Mouse (Mus musculus): ENCODE results near the gene Usp46.
A peak's percentile ranks its signal among the peaks of the same experiment; 100 is the strongest.

Gene Usp46

GRCm38 (mm10) chr5:74068714-74069321 lies 587 bp upstream of the Usp46 start:
- peak; percentile 99 for DNase-seq

- peak; percentile 93 for DNase-seq
Observed at GRCm38 (mm10) chr5:74067346-74067745, 885 bp downstream of the Usp46 start.

- peak; percentile 92 for DNase-seq
Observed at GRCm38 (mm10) chr5:74066416-74067115, 1.7 kb downstream of the Usp46 start.

GRCm38 (mm10) chr5:74065565-74066275 lies 2.5 kb downstream of the Usp46 start:
- DNase-seq = no peak

- DNase-seq = no peak
Observed at GRCm38 (mm10) chr5:74064844-74065243, 3.4 kb downstream of the Usp46 start.

GRCm38 (mm10) chr5:74063226-74063747 lies 4.9 kb downstream of the Usp46 start:
- DNase-seq = no peak

GRCm38 (mm10) chr5:74062266-74062665 lies 6.0 kb downstream of the Usp46 start:
- no peak for DNase-seq

GRCm38 (mm10) chr5:74061408-74062047 lies 6.7 kb downstream of the Usp46 start:
- no peak for DNase-seq

- DNase-seq = peak; percentile 87
Observed at GRCm38 (mm10) chr5:74052171-74052909, 15.9 kb downstream of the Usp46 start.

GRCm38 (mm10) chr5:74051394-74052170 lies 16.6 kb downstream of the Usp46 start:
- DNase-seq = peak; percentile 94

GRCm38 (mm10) chr5:74050903-74051302 lies 17.3 kb downstream of the Usp46 start:
- DNase-seq = no peak

GRCm38 (mm10) chr5:74048846-74049495 lies 19.3 kb downstream of the Usp46 start:
- peak; percentile 87 for DNase-seq

GRCm38 (mm10) chr5:74044591-74044990 lies 23.6 kb downstream of the Usp46 start:
- no peak for DNase-seq

- peak; percentile 85 for DNase-seq
Observed at GRCm38 (mm10) chr5:74042796-74043340, 25.4 kb downstream of the Usp46 start.

GRCm38 (mm10) chr5:74040541-74040940 lies 27.7 kb downstream of the Usp46 start:
- no peak for DNase-seq

GRCm38 (mm10) chr5:74035454-74035853 lies 32.8 kb downstream of the Usp46 start:
- no peak for DNase-seq

- DNase-seq = no peak
Observed at GRCm38 (mm10) chr5:74034177-74034576, 34.1 kb downstream of the Usp46 start.

GRCm38 (mm10) chr5:74029787-74030186 lies 38.4 kb downstream of the Usp46 start:
- DNase-seq = no peak

- DNase-seq = peak; percentile 71
Observed at GRCm38 (mm10) chr5:74028691-74029479, 39.3 kb downstream of the Usp46 start.

- DNase-seq = no peak
Observed at GRCm38 (mm10) chr5:74028221-74028620, 40.0 kb downstream of the Usp46 start.
